Mouse (Mus musculus) liver, embryonic 14.5 days (tissue): Measurements from ENCODE around the gene Sesn3. TPM values are rescaled to one million over a fixed set of nuclear protein-coding genes. Genes with fewer than 3 reads are reported as not detected.

Source experiments
- ATAC-seq: fragments of 200-750 bp; cut with Nextera tagmentation; 2 replicates; pipeline ENCODE4 v1.8.0; 2017; ENCODE audit warnings: moderate number of reproducible peaks, mild to moderate bottlenecking, moderate library complexity; ENCODE audit not compliant: insufficient read depth
- DNase-seq, 3 experiments: peaks; one replicate each; pipeline ENCODE4 v3.0.0-alpha.2; 2012 to 2013; ENCODE audit warnings: low read depth in 3 of 3, low spot score in 3 of 3
- H3K27ac ChIP-seq: fragments of 300-500 bp; sonication (generic); 2 replicates; pipeline ENCODE4 v1.5.1; 2014; ENCODE audit warnings: moderate library complexity, mild to moderate bottlenecking, control low read depth, inconsistent platforms
- H3K27me3 ChIP-seq: fragments of 300-500 bp; sonication (generic); 2 replicates; pipeline ENCODE4 v1.6.1; 2014; ENCODE audit warnings: mild to moderate bottlenecking, low read length, moderate library complexity; ENCODE audit not compliant: control insufficient read depth, insufficient read depth
- H3K36me3 ChIP-seq: fragments of 300-500 bp; sonication (generic); replicated peaks from 2 replicates; pipeline ENCODE4 v1.6.1; 2014; ENCODE audit warnings: low read depth; ENCODE audit not compliant: control insufficient read depth, insufficient read depth
- H3K4me1 ChIP-seq, 2 experiments: fragments of 200-500 bp in 1 of 2; fragments of 300-500 bp in 1 of 2; sonication (generic) in 1 of 2; replicated peaks; 2 replicates each; pipeline ENCODE4 v1.6.1; 2012 to 2014; ENCODE audit warnings: antibody characterized with exemption in 1 of 2, inconsistent platforms in 1 of 2, low read length in 1 of 2; ENCODE audit not compliant: control insufficient read depth in 2 of 2, insufficient read depth in 2 of 2
- H3K4me2 ChIP-seq: fragments of 300-500 bp; sonication (generic); 2 replicates; pipeline ENCODE4 v1.6.1; 2014; ENCODE audit warnings: low read depth, mild to moderate bottlenecking, control low read depth, moderate library complexity
- H3K4me3 ChIP-seq, 2 experiments: fragments of 200-500 bp in 1 of 2; fragments of 300-500 bp in 1 of 2; sonication (generic) in 1 of 2; 2 replicates each; pipeline ENCODE4 v1.5.1; 2012 to 2014; ENCODE audit warnings: low read depth in 2 of 2, low read length in 2 of 2, mild to moderate bottlenecking in 2 of 2, control low read depth in 1 of 2, inconsistent platforms in 1 of 2, moderate library complexity in 1 of 2; ENCODE audit not compliant: insufficient read depth in 1 of 2
- H3K9ac ChIP-seq: fragments of 300-500 bp; sonication (generic); replicated peaks from 2 replicates; pipeline ENCODE4 v1.6.1; 2014; ENCODE audit warnings: mild to moderate bottlenecking, control low read depth, moderate library complexity
- H3K9me3 ChIP-seq: fragments of 300-500 bp; sonication (generic); 2 replicates; pipeline ENCODE4 v1.6.1; 2016; ENCODE audit warnings: low read length, mixed read lengths; ENCODE audit not compliant: control insufficient read depth
- CTCF ChIP-seq: IDR thresholded peaks from 2 replicates; pipeline ENCODE4 v1.5.1; 2016; ENCODE audit warnings: antibody characterized with exemption, low read depth, control low read depth
- EP300 ChIP-seq: IDR thresholded peaks from 2 replicates; pipeline ENCODE4 v1.6.1; 2016; ENCODE audit warnings: antibody characterized with exemption, low read depth
- WGBS: fragments of 180-500 bp; shearing (Covaris S2); extraction: QIAGEN DNeasy Blood & Tissue Kit; methylation state at CpG from one replicate; pipeline ENCODE4 v1.1.7; 2014; ENCODE audit not compliant: insufficient replicate concordance; 5-methylcytosine and 5-hydroxymethylcytosine counted together
- polyA plus RNA-seq, 2 experiments: library from polyadenylated mRNA; depleted of rRNA in 1 of 2; stranded (reverse) in 1 of 2; unstranded in 1 of 2; fragments of >200 nt; fragmentation: Nextera tagmentation in 1 of 2; extraction: Ambion mirVana in 1 of 2; gene quantifications; 2 replicates each; pipeline versions ENCODE4 v1.2.1 to v1.2.3; 2012 to 2014

Sesn3 gene
- polyA plus RNA-seq, 2 experiments, result 1.1 to 1.8 TPM

DNA sequence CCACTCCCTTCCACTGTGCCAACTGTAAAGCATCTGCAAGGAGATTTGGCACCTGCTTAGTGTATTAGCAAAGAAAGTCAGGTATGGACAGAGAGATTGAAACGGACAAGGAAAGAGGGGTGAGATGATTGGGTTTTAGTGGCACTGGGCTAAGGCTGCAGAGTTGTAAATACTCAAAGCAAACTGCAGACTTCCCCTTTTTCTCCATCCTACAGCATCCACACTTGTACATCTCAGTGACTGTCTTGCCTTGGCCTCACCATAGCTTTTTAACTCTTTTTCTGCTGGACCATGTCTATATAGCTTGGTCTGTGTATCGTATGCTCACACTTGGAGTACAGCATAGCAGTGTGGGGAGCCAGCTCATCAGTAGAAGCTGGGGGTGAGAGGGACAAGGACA, 75.9 kb downstream of the Sesn3 start:
- 62% methylated on average over 2 of the region's 2 CpGs for WGBS

DNA sequence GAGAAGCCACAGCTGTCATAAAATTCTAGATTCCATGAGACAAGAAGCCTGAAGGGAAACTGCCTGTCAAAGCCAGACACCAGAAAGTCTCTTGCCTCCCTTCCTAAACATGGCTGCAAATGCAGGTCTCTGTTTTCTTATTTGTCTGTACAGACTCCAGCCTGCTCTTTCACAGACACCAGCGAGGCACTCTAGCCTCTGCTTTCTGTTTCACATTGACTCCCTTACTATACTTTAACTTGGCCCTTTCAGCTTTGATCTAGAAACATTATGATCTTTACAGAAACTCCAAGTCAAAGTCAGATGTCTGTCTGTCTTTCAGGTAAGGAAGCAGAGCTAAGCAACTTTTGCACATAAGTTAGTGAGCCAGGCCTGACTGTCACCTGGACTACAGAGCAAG, 77.5 kb downstream of the Sesn3 start:
- no peak for ATAC-seq
- H3K4me3 ChIP-seq, result no peak overlapping the region
- 85% methylated on average over 1 of the region's 1 CpGs for WGBS
- no peak overlapping the region; the same call in 1 of the 2 replicates for H3K27ac ChIP-seq
- no peak overlapping the region for H3K9ac ChIP-seq
- DNase-seq, result no peak
- H3K9me3 ChIP-seq, result no peaks in the 10 kb centered on the region
- TF ChIP-seq EP300, result no peak
- no peak overlapping the region for H3K4me2 ChIP-seq
- no peaks in the 10 kb centered on the region for H3K27me3 ChIP-seq
- peaks cover 35% of the 10 kb centered on the region for H3K36me3 ChIP-seq
- H3K4me1 ChIP-seq, result peaks cover 15 to 16% of the 10 kb centered on the region in 2 experiments

More for the DNA sequence above, 75.9 kb downstream of the Sesn3 start:
- H3K9ac ChIP-seq, result no peak overlapping the region
- ATAC-seq (no peak), DNase-seq (no peak)
- TF ChIP-seq EP300, result no peak
- no peak for TF ChIP-seq CTCF
- H3K4me3 ChIP-seq, result no peak overlapping the region
- H3K9me3 ChIP-seq, result no peaks in the 10 kb centered on the region
- peaks cover 15% of the 10 kb centered on the region in 2 experiments for H3K4me1 ChIP-seq
- H3K27me3 ChIP-seq, result no peaks in the 10 kb centered on the region
- peaks cover 19% of the 10 kb centered on the region for H3K36me3 ChIP-seq
- H3K4me2 ChIP-seq, result no peak overlapping the region
- H3K27ac ChIP-seq, result no peak overlapping the region

DNA sequence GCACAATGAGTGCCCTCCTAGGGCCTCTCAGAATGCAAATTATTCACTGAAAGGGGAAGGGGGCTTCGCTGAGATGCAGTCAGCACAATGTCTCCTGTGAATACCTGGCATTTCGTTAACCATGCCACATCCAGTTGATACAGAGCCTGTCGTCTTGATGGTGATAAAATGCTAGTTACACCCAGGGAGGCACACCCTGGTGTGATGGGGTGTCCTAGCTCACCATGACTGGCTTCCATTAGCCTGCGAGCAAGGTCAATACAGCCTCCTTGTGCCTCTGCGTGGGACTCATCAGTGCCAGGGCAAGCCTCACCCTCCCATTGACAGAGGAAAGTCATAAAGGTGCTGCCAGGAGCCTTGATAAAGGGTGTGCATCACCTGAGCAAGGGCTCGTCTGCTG, 80.0 kb downstream of the Sesn3 start:
- WGBS, result 56% methylated on average over 6 of the region's 6 CpGs

DNA sequence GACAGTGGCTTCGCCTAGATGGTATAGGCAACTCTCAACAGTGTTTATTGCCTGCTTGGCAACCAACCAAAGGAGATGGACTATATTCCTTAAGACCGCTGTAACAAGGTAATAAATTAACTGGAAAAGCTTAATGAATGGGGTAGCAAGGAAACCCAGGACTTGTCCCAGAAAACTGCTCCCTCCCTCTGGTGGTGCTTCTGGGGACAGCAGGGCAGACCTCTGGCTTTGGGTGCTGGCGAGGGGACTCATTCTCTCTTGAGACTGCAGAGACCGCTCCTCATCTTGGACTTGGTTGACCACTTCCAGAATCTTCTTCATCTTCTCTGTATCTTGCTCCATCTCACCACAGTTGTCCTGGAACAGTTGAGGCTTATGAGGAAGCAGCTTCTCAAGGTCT, 82.2 kb downstream of the Sesn3 start:
- H3K27ac ChIP-seq, result no peak overlapping the region
- H3K4me1 ChIP-seq, result peaks cover 15 to 17% of the 10 kb centered on the region in 2 experiments
- H3K4me2 ChIP-seq, result no peak overlapping the region
- WGBS, result 79% methylated on average over 4 of the region's 4 CpGs
- H3K9ac ChIP-seq, result no peak overlapping the region
- TF ChIP-seq CTCF, result peak; percentile 72
- no peak for TF ChIP-seq EP300
- no peaks in the 10 kb centered on the region for H3K9me3 ChIP-seq
- ATAC-seq (no peak), DNase-seq (no peak)
- no peak overlapping the region for H3K4me3 ChIP-seq
- H3K27me3 ChIP-seq, result no peaks in the 10 kb centered on the region
- H3K36me3 ChIP-seq, result peaks cover 52% of the 10 kb centered on the region

More for the DNA sequence above, 80.0 kb downstream of the Sesn3 start:
- H3K27ac ChIP-seq, result peak overlapping the region; percentile 50
- 0 out of 2 replicates have a peak overlapping the region, but pooled peaks have one; percentile 6 for H3K9ac ChIP-seq
- peaks cover 15 to 16% of the 10 kb centered on the region in 2 experiments for H3K4me1 ChIP-seq
- H3K27me3 ChIP-seq, result no peaks in the 10 kb centered on the region
- DNase-seq, result no peak
- TF ChIP-seq CTCF (0 out of 2 replicates have a peak, but pooled peaks have one; percentile 14), EP300 (no peak)
- no peak overlapping the region for H3K4me3 ChIP-seq
- H3K36me3 ChIP-seq, result peaks cover 44% of the 10 kb centered on the region
- H3K4me2 ChIP-seq, result peak overlapping the region; percentile 5
- ATAC-seq, result peak; percentile 83
- no peaks in the 10 kb centered on the region for H3K9me3 ChIP-seq

DNA sequence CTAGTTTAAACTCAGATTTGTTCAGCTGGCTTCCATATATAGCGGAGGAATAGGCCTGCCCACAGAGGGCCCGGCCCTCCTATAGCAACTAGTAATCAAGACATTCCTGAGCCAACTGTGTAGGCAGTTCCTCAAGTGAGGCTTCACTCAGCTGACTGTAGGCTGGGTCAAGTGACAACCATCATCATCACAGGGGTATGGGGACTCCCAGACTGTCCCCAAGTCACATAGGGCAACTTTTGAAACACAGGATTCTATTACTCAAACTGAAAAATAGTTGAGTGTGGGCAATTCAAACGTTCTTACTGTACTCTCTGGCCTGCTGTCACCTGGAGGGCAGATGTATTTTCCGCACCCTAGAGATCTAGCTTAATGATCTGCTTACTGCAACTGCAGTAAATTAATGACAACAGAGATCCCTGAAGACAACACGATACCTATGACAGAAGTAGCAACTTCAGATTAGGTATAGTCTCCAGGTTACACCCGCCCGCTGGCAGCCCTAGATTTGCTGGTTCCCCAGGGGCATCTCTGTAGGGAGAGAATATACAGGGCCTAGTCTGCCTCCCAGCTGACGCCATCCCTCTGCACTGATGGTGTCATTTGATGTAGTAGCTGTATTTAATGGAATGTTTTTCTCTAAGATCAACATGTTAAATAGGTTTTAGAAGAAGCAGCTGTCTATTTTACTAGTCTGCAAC, 87.4 kb downstream of the Sesn3 start:
- no peak overlapping the region for H3K27ac ChIP-seq
- H3K4me3 ChIP-seq, result no peak overlapping the region
- H3K9me3 ChIP-seq, result no peaks in the 10 kb centered on the region
- WGBS, result 79% methylated on average over 8 of the region's 8 CpGs
- no peaks in the 10 kb centered on the region for H3K27me3 ChIP-seq
- peaks cover 38 to 44% of the 10 kb centered on the region in 2 experiments for H3K4me1 ChIP-seq
- ATAC-seq (no peak), DNase-seq (no peak)
- peaks cover 23% of the 10 kb centered on the region for H3K36me3 ChIP-seq
- TF ChIP-seq EP300, result no peak
- no peak for TF ChIP-seq CTCF
- no peak overlapping the region for H3K4me2 ChIP-seq
- no peak overlapping the region for H3K9ac ChIP-seq
